Mouse (Mus musculus) splenic B cell, adult 2 months (primary cell): Measurements from ENCODE around the gene Dnajc13.

Source experiments
- DNase-seq: peaks from one replicate; pipeline ENCODE4 v3.0.0-alpha.2; 2011; ENCODE audit warnings: low read depth, low spot score
- H3K27me3 ChIP-seq: 2 replicates; pipeline ENCODE4 v1.6.1; 2012; ENCODE audit warnings: mild to moderate bottlenecking, low read length, moderate library complexity, mixed read lengths; ENCODE audit not compliant: control insufficient read depth, poor library complexity, insufficient read depth, severe bottlenecking
- H3K36me3 ChIP-seq: 2 replicates; pipeline ENCODE4 v1.6.1; 2012; ENCODE audit warnings: mild to moderate bottlenecking, low read length, moderate library complexity, mixed read lengths; ENCODE audit not compliant: control insufficient read depth, poor library complexity, insufficient read depth, severe bottlenecking

The Dnajc13 gene

DNA sequence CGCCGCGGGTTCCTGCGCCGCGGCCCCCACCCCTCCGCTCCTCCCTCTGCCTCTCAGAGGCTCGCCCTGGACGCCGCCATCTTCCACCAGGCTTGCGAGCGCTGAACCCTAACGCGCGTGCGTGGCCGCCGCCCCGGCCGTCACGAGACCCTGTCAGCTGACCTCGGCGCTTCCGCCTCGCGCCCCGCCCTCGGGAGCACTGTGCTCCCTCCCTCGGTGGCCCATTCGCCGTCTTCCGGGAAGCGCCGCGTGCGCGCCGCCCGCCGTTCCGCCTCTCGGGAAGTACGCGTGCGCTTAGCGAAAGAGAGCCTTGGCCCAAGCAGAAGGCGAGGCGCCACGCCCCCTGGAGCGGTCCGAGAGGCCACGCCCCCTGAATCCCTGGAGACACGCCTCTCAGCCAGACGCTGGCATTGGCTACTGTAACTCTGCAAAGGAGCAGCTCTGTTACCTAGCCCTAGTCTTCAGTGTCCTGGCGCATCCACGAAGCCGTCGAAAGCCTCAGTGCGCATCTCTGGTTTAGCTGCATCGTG is at the start of gene Dnajc13:
Gene Dnajc13, minus strand, starts transcription at position 108 of the 530 bp plus-strand sequence.
- DNase-seq = peak; percentile 99
- Histone ChIP-seq H3K36me3 (0 out of 2 replicates have a peak, but pooled peaks cover 2% of the 10 kb centered on the region), H3K27me3 (no peaks in the 10 kb centered on the region)

DNA sequence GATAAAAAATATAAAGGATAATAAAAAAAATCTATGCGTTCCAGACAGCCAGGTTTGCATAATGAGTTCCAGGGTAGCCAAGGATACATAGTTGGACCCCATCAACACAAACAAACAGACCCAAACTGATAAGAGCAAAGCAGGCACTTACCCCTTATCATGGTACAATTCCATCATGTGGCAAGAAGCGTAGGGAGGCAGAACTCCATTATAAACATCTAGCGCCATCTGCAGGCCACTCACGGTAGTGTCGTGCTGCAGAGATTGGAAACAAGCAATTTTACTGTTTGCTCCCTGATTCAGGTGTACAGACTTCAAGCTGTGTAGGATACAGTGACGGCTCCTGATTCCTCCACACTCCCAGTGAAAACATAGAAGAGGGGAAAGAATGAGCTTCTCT is 44.0 kb upstream of the Dnajc13 start:
- peak; percentile 82 for DNase-seq
- H3K36me3 ChIP-seq = no peaks in the 10 kb centered on the region
- no peaks in the 10 kb centered on the region for H3K27me3 ChIP-seq

DNA sequence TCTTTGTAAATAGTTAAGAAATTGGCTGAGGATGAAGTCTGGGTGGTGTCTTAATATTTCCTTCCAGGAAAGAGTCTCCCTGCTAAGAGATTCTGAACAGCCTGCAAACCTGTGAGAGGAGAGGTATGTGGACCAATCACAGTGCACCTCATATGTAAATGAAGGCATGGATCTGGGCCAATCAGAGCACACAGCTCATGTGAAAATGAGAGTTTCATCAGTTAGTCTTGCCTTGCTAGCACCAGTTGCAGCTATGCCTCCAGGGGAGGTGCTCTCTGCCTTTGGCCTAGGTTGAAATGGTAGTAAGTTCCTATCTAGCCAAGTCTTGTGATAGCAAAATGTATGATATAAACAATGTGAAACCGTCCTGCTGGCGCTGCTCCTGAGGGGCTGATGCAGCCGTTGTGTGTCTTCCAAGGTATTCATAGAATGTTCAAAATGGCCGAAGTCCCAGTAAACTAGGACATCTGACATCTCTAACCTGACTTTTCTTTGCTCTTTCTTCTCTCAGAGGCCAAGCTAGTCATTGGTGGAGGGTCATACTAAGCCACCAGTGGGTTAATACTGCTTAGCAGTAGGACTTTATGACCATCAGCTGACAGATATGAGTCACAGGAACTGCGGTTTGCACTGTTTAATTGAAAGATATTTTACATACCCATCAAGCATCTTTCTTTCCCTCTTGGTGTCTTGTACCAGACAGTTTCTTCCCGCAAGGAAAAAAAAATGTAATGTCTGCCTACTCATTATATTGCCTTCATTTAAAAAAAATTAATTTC is 42.8 kb upstream of the Dnajc13 start:
- H3K36me3 ChIP-seq = no peaks in the 10 kb centered on the region
- no peak for DNase-seq
- no peaks in the 10 kb centered on the region for H3K27me3 ChIP-seq

DNA sequence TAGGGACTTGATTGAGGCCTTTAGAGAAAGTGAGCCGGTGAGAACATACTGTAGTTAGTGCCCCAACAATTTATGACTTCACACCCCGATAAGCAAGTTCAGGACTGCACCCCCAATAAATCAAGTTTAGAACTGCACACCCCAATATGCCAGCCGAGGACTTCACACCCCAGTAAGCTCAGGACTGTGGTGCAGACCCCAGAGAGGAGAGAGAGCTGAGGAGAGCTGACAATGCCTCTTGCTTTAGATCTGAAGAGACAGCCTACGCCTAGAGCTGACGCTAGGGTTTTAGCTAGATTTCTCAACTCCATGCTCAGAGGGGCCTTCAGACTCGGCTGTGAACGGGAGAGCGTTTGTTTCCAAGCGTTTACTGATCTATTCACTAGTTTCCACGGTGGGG is 42.1 kb upstream of the Dnajc13 start:
- H3K36me3 ChIP-seq = no peaks in the 10 kb centered on the region
- H3K27me3 ChIP-seq = no peaks in the 10 kb centered on the region
- no peak for DNase-seq

DNA sequence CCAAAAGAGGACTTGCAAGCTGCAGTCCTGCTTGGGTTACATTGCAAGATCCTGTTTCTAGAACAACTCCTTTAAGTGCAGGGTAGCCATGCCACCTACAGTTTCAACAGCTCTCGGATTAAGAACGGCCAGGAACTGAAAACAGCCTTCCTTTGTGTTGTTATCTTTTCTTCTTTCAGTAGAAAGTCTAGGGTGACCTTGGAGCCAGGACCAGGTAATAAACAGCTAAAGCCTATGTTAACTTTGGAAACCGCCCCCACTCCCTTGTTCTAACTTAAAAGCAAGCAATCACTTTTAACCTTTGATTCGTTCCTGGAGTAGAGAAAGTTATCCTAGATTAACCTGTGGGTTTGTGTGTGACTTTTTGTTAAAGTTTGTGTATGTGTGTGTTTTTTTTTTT is 41.6 kb upstream of the Dnajc13 start:
- Histone ChIP-seq H3K36me3 (no peaks in the 10 kb centered on the region), H3K27me3 (no peaks in the 10 kb centered on the region)
- DNase-seq = no peak

DNA sequence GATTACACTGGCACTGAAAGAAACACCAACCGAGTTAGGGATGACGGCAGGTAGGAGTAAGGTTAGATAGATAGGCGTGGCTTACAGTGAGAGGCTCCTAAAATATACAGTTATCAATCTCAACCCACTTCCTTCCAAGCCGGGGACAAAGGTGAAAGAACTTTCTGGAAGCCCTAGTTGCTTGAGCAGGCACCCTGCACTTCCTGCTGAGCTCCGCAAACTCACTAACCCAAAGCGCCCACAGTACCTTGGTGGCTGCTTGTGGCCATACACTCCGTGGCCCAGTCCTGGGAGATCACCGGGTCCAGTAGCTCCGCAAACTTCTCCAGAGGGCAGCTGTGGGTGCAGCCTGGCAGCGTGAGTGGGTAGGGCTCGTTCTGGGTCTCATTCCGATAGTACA is 37.8 kb upstream of the Dnajc13 start:
- Histone ChIP-seq H3K36me3 (no peaks in the 10 kb centered on the region), H3K27me3 (no peaks in the 10 kb centered on the region)
- no peak for DNase-seq

DNA sequence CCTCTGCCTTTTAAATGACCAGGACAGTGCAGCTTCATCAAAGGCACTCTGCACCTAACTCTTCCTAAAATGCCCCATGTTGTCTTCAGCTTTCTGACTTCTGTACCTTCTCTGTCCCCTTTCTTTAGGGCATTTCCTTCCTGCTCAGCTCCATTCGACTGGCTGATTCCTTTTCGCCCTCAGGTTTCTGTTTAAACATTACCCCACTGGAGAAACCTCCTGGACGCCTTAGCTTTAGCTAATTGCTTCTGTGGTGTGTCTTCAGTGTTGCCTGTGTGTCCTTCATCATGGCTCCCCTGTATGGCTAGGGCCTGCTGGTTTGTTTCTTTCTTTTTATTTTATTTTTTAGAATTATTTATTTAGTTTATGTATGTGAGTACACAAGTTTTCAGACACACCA is 34.3 kb upstream of the Dnajc13 start:
- no peak for DNase-seq
- H3K36me3 ChIP-seq = no peaks in the 10 kb centered on the region
- H3K27me3 ChIP-seq = no peaks in the 10 kb centered on the region

DNA sequence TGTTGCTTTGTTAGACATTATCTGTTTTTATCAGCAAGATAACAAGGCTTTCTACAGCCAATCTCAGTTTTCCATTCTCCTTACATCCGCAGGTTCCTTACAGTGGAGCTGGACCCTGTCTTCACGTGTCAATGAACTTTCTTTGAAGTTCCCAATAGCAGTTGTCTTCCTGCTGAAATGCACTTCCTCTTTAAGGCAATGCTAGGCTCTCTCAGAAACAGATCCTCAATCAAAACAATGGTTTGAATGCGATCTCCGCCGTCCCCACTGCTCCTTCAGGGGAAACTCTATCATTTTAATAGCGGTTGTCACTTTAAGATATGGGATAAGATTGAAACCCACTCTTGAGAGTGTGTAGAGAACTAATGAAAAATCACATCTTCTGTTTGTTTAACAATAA is 22.2 kb upstream of the Dnajc13 start:
- no peaks in the 10 kb centered on the region for H3K27me3 ChIP-seq
- H3K36me3 ChIP-seq = no peaks in the 10 kb centered on the region
- DNase-seq = no peak

DNA sequence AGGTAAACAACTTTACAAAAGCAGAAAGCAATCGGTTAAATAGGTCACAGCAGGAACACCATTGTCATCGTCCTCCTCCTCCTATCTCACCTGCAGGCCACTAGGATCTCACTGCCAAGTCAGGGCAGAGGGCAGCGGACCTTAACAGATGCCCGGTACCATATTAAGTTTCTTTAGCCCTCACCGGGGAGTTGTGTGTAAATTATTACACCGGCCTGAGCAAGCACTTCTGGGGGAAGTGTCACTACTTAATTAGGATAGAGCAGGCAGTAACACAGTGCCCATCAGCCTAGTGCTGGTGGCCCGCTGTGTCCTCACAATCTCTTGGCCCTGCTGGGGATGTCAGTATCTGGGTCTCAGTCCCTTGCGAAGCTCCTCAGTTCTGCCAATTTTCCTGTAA is 19.8 kb upstream of the Dnajc13 start:
- no peaks in the 10 kb centered on the region for H3K27me3 ChIP-seq
- no peaks in the 10 kb centered on the region for H3K36me3 ChIP-seq
- no peak for DNase-seq

DNA sequence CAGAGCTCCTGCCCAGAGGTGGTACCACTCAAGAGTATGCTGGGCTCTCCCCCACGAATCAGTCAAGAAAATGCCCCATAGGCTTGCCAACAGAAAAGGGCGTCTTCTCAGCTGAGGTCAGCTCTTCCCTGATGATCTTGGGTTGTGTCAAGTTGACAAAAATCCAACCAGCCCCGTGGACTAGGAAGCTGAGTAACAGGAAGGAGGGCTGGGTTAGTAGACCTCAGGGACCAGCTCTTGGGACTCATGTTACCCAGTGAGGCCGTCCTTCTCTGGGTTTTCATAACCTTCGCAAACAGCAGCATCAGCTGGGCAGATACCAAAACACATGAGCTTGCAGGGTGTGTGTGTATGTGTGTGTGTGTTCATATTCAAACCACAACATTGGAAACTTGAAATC is 19.0 kb upstream of the Dnajc13 start:
- no peak for DNase-seq
- Histone ChIP-seq H3K36me3 (no peaks in the 10 kb centered on the region), H3K27me3 (no peaks in the 10 kb centered on the region)

DNA sequence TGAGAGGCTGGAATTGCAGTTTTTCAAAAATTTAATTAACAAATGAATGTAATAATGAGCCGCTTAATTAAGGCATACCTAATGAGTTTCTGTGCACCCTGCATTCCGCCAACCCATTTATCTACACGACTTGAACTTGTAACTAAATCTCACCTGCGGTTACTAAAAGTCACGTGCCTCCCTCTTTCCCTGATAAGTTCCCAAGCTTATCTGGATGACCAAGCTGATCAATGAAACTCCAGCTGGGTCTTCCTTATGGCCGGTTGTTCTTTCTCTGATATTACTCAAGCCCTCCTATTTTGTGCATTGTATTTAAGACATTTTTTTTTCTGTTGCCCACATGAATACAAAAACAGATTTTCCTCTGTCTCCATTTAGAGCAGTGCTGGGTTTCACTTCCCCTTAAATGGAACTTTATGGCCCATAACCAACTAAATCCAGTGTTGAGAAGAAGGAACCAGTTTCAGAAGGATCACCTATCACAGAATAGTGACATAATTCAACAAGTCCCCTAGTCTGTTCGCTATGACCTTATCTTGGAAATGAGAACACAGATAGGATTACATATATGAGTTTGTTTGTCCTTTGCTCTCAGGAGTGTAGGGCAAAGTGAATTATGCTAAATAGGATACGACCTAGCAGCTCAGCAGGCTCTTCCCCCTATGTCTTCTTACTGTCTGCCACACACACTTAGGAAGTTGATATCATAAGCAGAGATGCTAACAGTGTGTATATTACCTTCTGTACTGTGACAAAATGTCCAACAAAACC is 18.2 kb upstream of the Dnajc13 start:
- DNase-seq = peak; percentile 67
- Histone ChIP-seq H3K36me3 (no peaks in the 10 kb centered on the region), H3K27me3 (no peaks in the 10 kb centered on the region)

DNA sequence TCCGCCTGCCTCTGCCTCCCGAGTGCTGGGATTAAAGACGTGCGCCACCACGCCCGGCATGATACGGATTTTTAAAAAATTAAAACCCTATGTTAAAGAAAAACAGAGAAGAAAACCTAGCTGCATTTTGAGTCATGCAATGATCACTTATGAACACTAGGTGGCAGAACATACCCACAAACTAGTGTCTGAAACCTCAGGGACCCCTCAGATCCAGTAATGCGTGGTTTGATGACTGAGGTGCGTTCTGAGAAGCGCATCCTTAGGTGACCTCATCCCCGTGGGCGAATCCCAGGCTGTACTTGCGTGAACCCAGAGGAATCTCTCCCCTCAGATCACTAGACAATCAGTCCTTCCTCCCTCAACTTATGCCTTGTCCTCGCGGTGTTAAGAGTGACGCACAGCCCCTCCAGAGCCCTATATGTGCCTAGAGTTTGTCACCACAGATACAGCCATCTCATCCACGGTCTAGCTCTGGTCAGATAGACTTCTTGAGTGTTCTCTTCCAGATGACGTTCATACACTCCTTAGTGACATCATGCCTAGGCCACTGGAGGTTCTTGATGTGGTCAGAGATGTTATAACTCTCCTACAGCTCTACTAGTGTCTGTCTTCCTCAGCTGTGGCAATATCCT is 14.9 kb upstream of the Dnajc13 start:
- peak; percentile 66 for DNase-seq
- Histone ChIP-seq H3K36me3 (no peaks in the 10 kb centered on the region), H3K27me3 (no peaks in the 10 kb centered on the region)

DNA sequence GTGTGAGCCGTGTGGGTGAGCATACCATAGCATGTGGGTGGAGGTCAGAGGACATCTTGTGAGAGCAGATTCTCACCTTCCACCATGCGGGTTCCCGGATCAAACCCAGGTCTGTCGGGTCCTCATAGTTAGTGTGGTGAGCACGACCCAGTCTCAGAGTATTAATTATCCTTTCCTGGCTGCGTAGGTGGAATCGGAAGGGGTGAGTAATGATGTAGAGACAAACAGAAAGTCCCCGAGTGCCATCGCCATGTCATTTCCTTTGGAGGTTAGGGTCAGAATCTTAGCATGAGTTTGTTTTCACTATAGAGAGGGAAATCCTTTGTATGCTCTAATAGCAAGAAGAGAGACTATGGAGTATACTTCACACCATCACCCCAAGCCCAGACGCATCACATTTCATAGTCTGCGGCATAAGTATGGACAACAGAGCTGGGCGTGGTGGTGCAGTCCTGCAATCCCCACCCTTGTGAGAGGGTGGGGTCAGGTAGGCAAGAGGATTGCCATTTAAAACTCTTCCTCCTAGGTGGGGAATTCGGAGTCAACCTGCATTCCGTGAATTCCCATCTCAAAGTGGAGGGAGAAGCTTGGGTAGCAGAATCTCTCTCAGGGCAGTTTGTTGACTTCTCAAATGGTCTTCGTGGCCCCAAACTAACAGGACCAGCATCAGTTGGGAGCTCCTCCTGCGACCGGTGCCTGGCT is 12.5 kb upstream of the Dnajc13 start:
- Histone ChIP-seq H3K36me3 (no peaks in the 10 kb centered on the region), H3K27me3 (no peaks in the 10 kb centered on the region)
- no peak for DNase-seq

DNA sequence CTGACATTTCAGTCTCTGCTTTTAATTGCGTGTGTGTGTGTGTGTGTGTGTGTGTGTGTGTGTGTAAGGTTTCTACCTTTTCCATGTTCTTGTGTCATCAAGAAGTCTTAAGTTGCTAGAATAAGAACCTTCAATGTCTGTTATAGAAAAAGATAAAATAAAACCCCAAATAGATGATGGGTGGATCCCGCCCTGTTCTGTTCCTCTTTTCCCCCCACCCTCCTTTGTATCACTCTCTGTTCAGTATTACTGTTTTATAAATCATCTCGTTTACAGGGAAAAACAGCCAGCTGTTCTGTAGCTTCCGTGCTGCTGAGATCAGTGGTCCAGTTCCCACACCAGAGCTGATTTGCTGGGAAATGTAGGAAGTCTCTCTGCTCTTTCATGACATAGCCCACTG is 9.3 kb upstream of the Dnajc13 start:
- Histone ChIP-seq H3K27me3 (no peaks in the 10 kb centered on the region), H3K36me3 (no peaks in the 10 kb centered on the region)
- DNase-seq = no peak
